Mouse (Mus musculus) forebrain, embryonic 15.5 days (tissue): ENCODE data around the gene Mme. TPM values are rescaled to one million over a fixed set of nuclear protein-coding genes. Genes with fewer than 3 reads are reported as not detected.

Experiments used
- ATAC-seq: fragments of 200-750 bp; cut with Nextera tagmentation; replicated peaks from 2 replicates; pipeline ENCODE4 v1.8.0; 2017; ENCODE audit warnings: mild to moderate bottlenecking, moderate TSS enrichment, moderate library complexity
- H3K27ac ChIP-seq: fragments of 300-500 bp; sonication (generic); replicated peaks from 2 replicates; pipeline ENCODE4 v1.5.1; 2015; ENCODE audit warnings: mild to moderate bottlenecking, inconsistent platforms
- H3K27me3 ChIP-seq: fragments of 300-500 bp; sonication (generic); 2 replicates; pipeline ENCODE4 v1.6.1; 2015; ENCODE audit warnings: inconsistent platforms
- H3K36me3 ChIP-seq: fragments of 300-500 bp; sonication (generic); 2 replicates; pipeline ENCODE4 v1.6.1; 2015; ENCODE audit warnings: mild to moderate bottlenecking, inconsistent platforms
- H3K4me1 ChIP-seq: fragments of 300-500 bp; sonication (generic); 2 replicates; pipeline ENCODE4 v1.6.1; 2015; ENCODE audit warnings: inconsistent platforms
- H3K4me2 ChIP-seq: fragments of 300-500 bp; sonication (generic); replicated peaks from 2 replicates; pipeline ENCODE4 v1.6.1; 2015; ENCODE audit warnings: mild to moderate bottlenecking, inconsistent platforms
- H3K4me3 ChIP-seq: fragments of 300-500 bp; sonication (generic); 2 replicates; pipeline ENCODE4 v1.5.1; 2015; ENCODE audit warnings: mild to moderate bottlenecking, inconsistent platforms
- H3K9ac ChIP-seq: fragments of 300-500 bp; sonication (generic); replicated peaks from 2 replicates; pipeline ENCODE4 v1.6.1; 2015; ENCODE audit warnings: mild to moderate bottlenecking, inconsistent platforms
- H3K9me3 ChIP-seq: fragments of 300-500 bp; sonication (generic); 2 replicates; pipeline ENCODE4 v1.6.1; 2016; ENCODE audit warnings: inconsistent platforms
- WGBS: fragments of 180-500 bp; shearing (Covaris S2); methylation state at CpG from one replicate; pipeline ENCODE4 v1.1.7; 2015; ENCODE audit warnings: mixed read lengths; 5-methylcytosine and 5-hydroxymethylcytosine counted together
- polyA plus RNA-seq: library from polyadenylated mRNA; unstranded; fragments of >200 nt; fragmentation: Nextera tagmentation; extraction: Ambion mirVana; gene quantifications from 2 replicates; pipeline ENCODE4 v1.2.1, GENCODE M21; 2015

Mme gene
- polyA plus RNA-seq, 1 experiment from 2014 or later = 2.6 TPM

GRCm38 (mm10) chr3:63359512-63359911 is 118.2 kb downstream of the Mme start:
- ATAC-seq = no peak

GRCm38 (mm10) chr3:63384989-63385388 is 143.7 kb downstream of the Mme start:
- no peak for ATAC-seq
- H3K9ac ChIP-seq = no peak overlapping the region
- H3K27ac ChIP-seq = no peak overlapping the region
- no peaks in the 10 kb centered on the region for H3K36me3 ChIP-seq
- no peaks in the 10 kb centered on the region for H3K4me1 ChIP-seq
- no peaks in the 10 kb centered on the region for H3K27me3 ChIP-seq
- H3K9me3 ChIP-seq = no peaks in the 10 kb centered on the region
- H3K4me3 ChIP-seq = no peak overlapping the region
- WGBS = 67% methylated on average over 2 of the region's 2 CpGs
- H3K4me2 ChIP-seq = no peak overlapping the region

More at GRCm38 (mm10) chr3:63359512-63359911, 118.2 kb downstream of the Mme start:
- no peaks in the 10 kb centered on the region for H3K36me3 ChIP-seq
- 94% methylated on average over 1 of the region's 1 CpGs for WGBS
- H3K4me3 ChIP-seq = no peak overlapping the region
- no peak overlapping the region for H3K9ac ChIP-seq
- no peak overlapping the region for H3K27ac ChIP-seq
- H3K9me3 ChIP-seq = no peaks in the 10 kb centered on the region
- no peaks in the 10 kb centered on the region for H3K4me1 ChIP-seq
- H3K27me3 ChIP-seq = no peaks in the 10 kb centered on the region
- H3K4me2 ChIP-seq = no peak overlapping the region

- Histone ChIP-seq H3K4me2 (no peak overlapping the region), H3K27ac (no peak overlapping the region), H3K9ac (no peak overlapping the region), H3K36me3 (no peaks in the 10 kb centered on the region), H3K4me1 (no peaks in the 10 kb centered on the region), H3K4me3 (no peak overlapping the region), H3K9me3 (no peaks in the 10 kb centered on the region), H3K27me3 (no peaks in the 10 kb centered on the region)
- no peak for ATAC-seq
- WGBS = 88% methylated on average over 2 of the region's 2 CpGs
Observed at GRCm38 (mm10) chr3:63390774-63391173, 149.4 kb downstream of the Mme start.

GRCm38 (mm10) chr3:63391348-63391747 is 150.0 kb downstream of the Mme start:
- no peak overlapping the region for H3K27ac ChIP-seq
- 76% methylated on average over 2 of the region's 2 CpGs for WGBS
- H3K27me3 ChIP-seq = no peaks in the 10 kb centered on the region
- H3K4me2 ChIP-seq = no peak overlapping the region
- no peaks in the 10 kb centered on the region for H3K4me1 ChIP-seq
- no peak overlapping the region for H3K4me3 ChIP-seq
- H3K9ac ChIP-seq = no peak overlapping the region
- no peaks in the 10 kb centered on the region for H3K9me3 ChIP-seq
- H3K36me3 ChIP-seq = no peaks in the 10 kb centered on the region
- ATAC-seq = no peak

- ATAC-seq = no peak
- 85% methylated on average over 4 of the region's 4 CpGs for WGBS
- Histone ChIP-seq H3K36me3 (no peaks in the 10 kb centered on the region), H3K9ac (no peak overlapping the region), H3K27me3 (no peaks in the 10 kb centered on the region), H3K27ac (no peak overlapping the region), H3K4me1 (no peaks in the 10 kb centered on the region), H3K4me3 (no peak overlapping the region), H3K9me3 (no peaks in the 10 kb centered on the region), H3K4me2 (no peak overlapping the region)
Observed at GRCm38 (mm10) chr3:63394424-63394941, 153.1 kb downstream of the Mme start.

GRCm38 (mm10) chr3:63398171-63398570 is 156.8 kb downstream of the Mme start:
- H3K4me3 ChIP-seq = no peak overlapping the region
- no peaks in the 10 kb centered on the region for H3K9me3 ChIP-seq
- H3K4me2 ChIP-seq = no peak overlapping the region
- no peaks in the 10 kb centered on the region for H3K4me1 ChIP-seq
- no peak overlapping the region for H3K27ac ChIP-seq
- ATAC-seq = no peak
- no peak overlapping the region for H3K9ac ChIP-seq
- WGBS = 81% methylated on average over 4 of the region's 4 CpGs
- no peaks in the 10 kb centered on the region for H3K27me3 ChIP-seq
- H3K36me3 ChIP-seq = no peaks in the 10 kb centered on the region

- H3K27me3 ChIP-seq = no peaks in the 10 kb centered on the region
- no peaks in the 10 kb centered on the region for H3K36me3 ChIP-seq
- no peak for ATAC-seq
- H3K9me3 ChIP-seq = no peaks in the 10 kb centered on the region
- no peak overlapping the region for H3K27ac ChIP-seq
- 92% methylated on average over 3 of the region's 3 CpGs for WGBS
- no peak overlapping the region for H3K4me3 ChIP-seq
- no peak overlapping the region for H3K9ac ChIP-seq
- H3K4me1 ChIP-seq = no peaks in the 10 kb centered on the region
- no peak overlapping the region for H3K4me2 ChIP-seq
Observed at GRCm38 (mm10) chr3:63406438-63406837, 165.1 kb downstream of the Mme start.

GRCm38 (mm10) chr3:63411006-63411405 is 169.7 kb downstream of the Mme start:
- Histone ChIP-seq H3K9ac (no peak overlapping the region), H3K27me3 (no peaks in the 10 kb centered on the region)
- WGBS = 86% methylated on average over 4 of the region's 4 CpGs

GRCm38 (mm10) chr3:63412220-63412937 is 171.0 kb downstream of the Mme start:
- WGBS = 78% methylated on average over 6 of the region's 6 CpGs
- Histone ChIP-seq H3K4me2 (no peak overlapping the region), H3K4me3 (no peak overlapping the region)

More at GRCm38 (mm10) chr3:63411006-63411405, 169.7 kb downstream of the Mme start:
- no peaks in the 10 kb centered on the region for H3K36me3 ChIP-seq
- no peak for ATAC-seq
- no peak overlapping the region for H3K27ac ChIP-seq
- no peak overlapping the region for H3K4me2 ChIP-seq
- no peaks in the 10 kb centered on the region for H3K9me3 ChIP-seq
- no peaks in the 10 kb centered on the region for H3K4me1 ChIP-seq
- no peak overlapping the region for H3K4me3 ChIP-seq

GRCm38 (mm10) chr3:63413046-63413911 is 171.9 kb downstream of the Mme start:
- Histone ChIP-seq H3K9ac (no peak overlapping the region), H3K9me3 (no peaks in the 10 kb centered on the region), H3K4me1 (no peaks in the 10 kb centered on the region), H3K27ac (no peak overlapping the region), H3K4me2 (no peak overlapping the region), H3K4me3 (no peak overlapping the region), H3K36me3 (no peaks in the 10 kb centered on the region), H3K27me3 (no peaks in the 10 kb centered on the region)
- WGBS = 54% methylated on average over 6 of the region's 6 CpGs
- ATAC-seq = peak; percentile 81

More at GRCm38 (mm10) chr3:63412220-63412937, 171.0 kb downstream of the Mme start:
- H3K36me3 ChIP-seq = no peaks in the 10 kb centered on the region
- H3K9me3 ChIP-seq = no peaks in the 10 kb centered on the region
- no peak overlapping the region for H3K27ac ChIP-seq
- ATAC-seq = no peak
- no peaks in the 10 kb centered on the region for H3K4me1 ChIP-seq
- H3K27me3 ChIP-seq = no peaks in the 10 kb centered on the region
- H3K9ac ChIP-seq = no peak overlapping the region

GRCm38 (mm10) chr3:63417284-63417683 is 175.9 kb downstream of the Mme start:
- no peak overlapping the region for H3K27ac ChIP-seq
- H3K9ac ChIP-seq = no peak overlapping the region
- H3K36me3 ChIP-seq = no peaks in the 10 kb centered on the region
- ATAC-seq = no peak
- no peaks in the 10 kb centered on the region for H3K27me3 ChIP-seq
- H3K4me3 ChIP-seq = no peak overlapping the region
- H3K4me2 ChIP-seq = no peak overlapping the region
- H3K4me1 ChIP-seq = no peaks in the 10 kb centered on the region
- 74% methylated on average over 1 of the region's 1 CpGs for WGBS
- no peaks in the 10 kb centered on the region for H3K9me3 ChIP-seq

- no peak for ATAC-seq
- Histone ChIP-seq H3K36me3 (no peaks in the 10 kb centered on the region), H3K4me1 (no peaks in the 10 kb centered on the region), H3K4me2 (no peak overlapping the region), H3K27ac (no peak overlapping the region), H3K4me3 (no peak overlapping the region), H3K27me3 (no peaks in the 10 kb centered on the region), H3K9ac (no peak overlapping the region), H3K9me3 (no peaks in the 10 kb centered on the region)
Observed at GRCm38 (mm10) chr3:63417758-63418157, 176.4 kb downstream of the Mme start.
